Mouse (Mus musculus): ENCODE results near the gene Cenpo. TPM values are rescaled to one million over a fixed set of nuclear protein-coding genes. Genes with fewer than 3 reads are reported as not detected.

The Cenpo gene
- total RNA-seq (2023), result 10 to 100 TPM; 29.2 to 30.1 TPM

GRCm38 (mm10) chr12:4233572-4234508 is at the start of gene Cenpo, which contains the start of gene Ptrhd1:
Gene Cenpo, minus strand, starts transcription at chr12:4234294.
Gene Ptrhd1, plus strand, starts transcription at chr12:4234027.

Other genes with a start within 250 kb of the Cenpo start
- under 1 TPM in 1 of 2 experiments, not detected in 1; 0.09 TPM for gene Efr3b, start 195.4 kb downstream of the Cenpo start, total RNA-seq (2023)
- 10 to 100 TPM; 15.2 to 15.3 TPM for gene Dnajc27, start 151.7 kb downstream of the Cenpo start, total RNA-seq (2023)
- 10 to 100 TPM in 1 of 2 experiments, 1 to 10 TPM in 1; 9.9 to 11.2 TPM for gene Adcy3, start 101.2 kb downstream of the Cenpo start, total RNA-seq (2023)
- 1 to 10 TPM; 4.4 to 4.5 TPM for gene Ptrhd1, start 267 bp downstream of the Cenpo start, total RNA-seq (2023)
- 10 to 100 TPM; 70.7 to 75.1 TPM for gene Ncoa1, start 242.9 kb upstream of the Cenpo start, total RNA-seq (2023)